Mouse (Mus musculus) gastrocnemius, adult 18-20 months (tissue): ENCODE results near the gene Cd300lf. TPM values are rescaled to one million over a fixed set of nuclear protein-coding genes. Genes with fewer than 3 reads are reported as not detected.

ENCODE experiments used
- DNase-seq: peaks from one replicate; pipeline ENCODE4 v3.0.0; 2021; ENCODE audit warnings: low spot score
- total RNA-seq, 2 experiments: library from RNA; stranded (reverse); gene quantifications; 2 replicates each; pipeline ENCODE4 v1.2.3; 2021

Cd300lf gene
- total RNA-seq, 2 experiments from 2014 or later, result not detected

GRCm38 (mm10) chr11:115078680-115079079 is 55.1 kb downstream of the Cd300lf start:
- DNase-seq, result no peak

GRCm38 (mm10) chr11:115077436-115077835 is 56.4 kb downstream of the Cd300lf start:
- no peak for DNase-seq

- no peak for DNase-seq
These were observed 57.9 kb downstream of the Cd300lf start for GRCm38 (mm10) chr11:115075859-115076258.

GRCm38 (mm10) chr11:115075407-115075806 is 58.4 kb downstream of the Cd300lf start:
- DNase-seq, result no peak

- DNase-seq, result no peak
These were observed 60.8 kb downstream of the Cd300lf start for GRCm38 (mm10) chr11:115073002-115073401.

GRCm38 (mm10) chr11:115071631-115072294 is 62.0 kb downstream of the Cd300lf start:
- DNase-seq, result peak; percentile 43

GRCm38 (mm10) chr11:115071015-115071551 is 62.7 kb downstream of the Cd300lf start:
- no peak for DNase-seq

- DNase-seq, result no peak
These were observed 67.0 kb downstream of the Cd300lf start for GRCm38 (mm10) chr11:115066768-115067167.

Other genes with a start within 250 kb of the Cd300lf start
- gene Cd300a, start 244.0 kb downstream of the Cd300lf start, total RNA-seq, result under 1 TPM; 0.59 to 0.81 TPM
- under 1 TPM; 0.09 to 0.24 TPM for gene Cd300lb, start 199.6 kb downstream of the Cd300lf start, total RNA-seq
- gene Cd300c, start 164.8 kb downstream of the Cd300lf start, total RNA-seq, result not detected
- under 1 TPM; 0.11 to 0.33 TPM for gene Cd300ld, start 144.1 kb downstream of the Cd300lf start, total RNA-seq
- under 1 TPM; 0.21 to 0.32 TPM for gene Cd300c2, start 132.1 kb downstream of the Cd300lf start, total RNA-seq
- not detected for gene Cd300ld2, start 117.8 kb downstream of the Cd300lf start, total RNA-seq
- gene Cd300ld4, start 107.0 kb downstream of the Cd300lf start, total RNA-seq, result not detected
- 1 to 10 TPM in 1 of 2 experiments, not detected in 1; 2.7 TPM for gene Cd300ld5, start 96.2 kb downstream of the Cd300lf start, total RNA-seq
- 1 to 10 TPM; 1.8 to 2.0 TPM for gene Cd300ld3, start 85.6 kb downstream of the Cd300lf start, total RNA-seq
- gene Cd300e, start 71.8 kb downstream of the Cd300lf start, total RNA-seq, result not detected
- under 1 TPM in 1 of 2 experiments, not detected in 1; 0.36 TPM for gene Rab37, start 42.6 kb downstream of the Cd300lf start, total RNA-seq
- 1 to 10 TPM; 1.6 to 1.9 TPM for gene Slc9a3r1, start 29.3 kb upstream of the Cd300lf start, total RNA-seq
- 1 to 10 TPM; 7.5 to 7.9 TPM for gene Tmem104, start 53.5 kb upstream of the Cd300lf start, total RNA-seq
- gene Nat9, start 53.9 kb upstream of the Cd300lf start, total RNA-seq, result 10 to 100 TPM; 12.6 to 20.2 TPM
- gene Grin2c, start 133.3 kb upstream of the Cd300lf start, total RNA-seq, result under 1 TPM; 0.05 to 0.14 TPM
- 1 to 10 TPM; 3.2 TPM for gene Fdxr, start 143.1 kb upstream of the Cd300lf start, total RNA-seq
- gene Fads6, start 163.7 kb upstream of the Cd300lf start, total RNA-seq, result 1 to 10 TPM; 4.7 to 6.0 TPM
- not detected for gene Otop2, start 173.2 kb upstream of the Cd300lf start, total RNA-seq
- gene Ush1g, start 188.0 kb upstream of the Cd300lf start, total RNA-seq, result under 1 TPM; 0.16 to 0.19 TPM
- not detected for gene Otop3, start 200.7 kb upstream of the Cd300lf start, total RNA-seq
- gene Hid1, start 233.8 kb upstream of the Cd300lf start, total RNA-seq, result under 1 TPM; 0.81 to 0.96 TPM
- 1 to 10 TPM; 1.2 to 1.5 TPM for gene Cdr2l, start 247.9 kb upstream of the Cd300lf start, total RNA-seq